ENCODE assay signal across 9 mouse cellular contexts in the genomic region with DNA sequence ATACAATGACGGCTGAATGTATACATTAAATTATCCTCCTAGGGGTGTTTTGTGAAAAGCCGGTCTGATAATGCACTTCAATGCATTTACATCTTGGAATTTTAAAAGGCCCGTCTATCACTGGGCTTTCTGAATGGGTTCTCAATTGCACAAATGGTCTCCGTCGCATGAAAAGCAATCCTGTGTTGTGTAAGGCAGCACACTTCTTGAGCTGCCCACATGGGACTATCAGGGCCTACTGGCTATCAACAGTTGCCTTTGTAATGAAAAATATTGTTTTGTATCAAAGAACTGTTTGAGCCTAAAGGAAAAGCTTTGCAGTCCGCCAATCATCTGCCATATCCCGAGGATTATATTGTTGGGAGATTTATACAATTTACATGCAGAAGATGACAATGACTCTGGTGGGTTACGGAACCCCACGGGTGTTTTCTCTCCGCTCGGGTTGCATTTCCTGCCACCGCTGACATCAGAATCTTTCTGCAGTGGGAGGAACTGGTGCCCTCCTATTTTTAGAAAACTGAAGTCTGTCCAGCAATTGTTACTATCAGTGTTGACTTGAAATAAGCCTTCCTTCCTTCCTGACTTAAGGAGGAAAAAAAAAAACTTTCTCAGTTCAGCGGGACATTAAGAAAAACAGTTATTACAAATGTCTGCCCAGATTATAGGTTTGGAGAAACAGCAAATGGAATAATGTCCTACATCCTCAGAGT.
DNase-seq lines count a peak whose midpoint lies in the region; ATAC-seq and TF ChIP-seq lines count a peak whose summit lies in the region.
"Had no signal": no experiment of that assay in that cellular context is flagged by ENCODE, and none has a peak within 500 bp of the region (broad histone marks: within the 10 kb centered on the region; RNA-seq: fewer than 3 reads in every experiment).

No protein-coding gene starts in this region.

- no peak for TF ChIP-seq POLR2A in liver, adult 2 months (IDR thresholded peaks at IDR 0.05; ENCODE audit: extremely low read depth, insufficient read depth, low read length)

- no peaks in the 10 kb centered on the region for H3K9me3 ChIP-seq in liver, embryonic 12.5 days (replicated peaks)
- no peaks in the 10 kb centered on the region for H3K9me3 ChIP-seq in heart, postnatal 0 days (replicated peaks; ENCODE audit: control insufficient read depth, low read length)
- H3K9me3 ChIP-seq in liver, postnatal 0 days (ENCODE audit: low read length), result no peaks in the 10 kb centered on the region
- no peaks in the 10 kb centered on the region for H3K9me3 ChIP-seq in stomach, embryonic 16.5 days (replicated peaks; ENCODE audit: control insufficient read depth, low read length)

- 0 out of 2 replicates have a peak, but pooled peaks have one; percentile 38 for TF ChIP-seq EP300 in heart, postnatal 0 days (IDR thresholded peaks at IDR 0.05; ENCODE audit: low read depth)
- peak; percentile 43; the same call in 1 of the 2 replicates for TF ChIP-seq EP300 in liver, postnatal 0 days (IDR thresholded peaks at IDR 0.05; ENCODE audit: low read depth)

- H3K4me1 ChIP-seq in liver, adult 2 months (ENCODE audit: control insufficient read depth, insufficient read depth, low read length), result no peaks in the 10 kb centered on the region
- H3K4me1 ChIP-seq in liver, embryonic 12.5 days, result no peaks in the 10 kb centered on the region
- H3K4me1 ChIP-seq in heart, postnatal 0 days (ENCODE audit: control insufficient read depth, insufficient read depth), result peaks cover 17% of the 10 kb centered on the region
- no peaks in the 10 kb centered on the region for H3K4me1 ChIP-seq in liver, postnatal 0 days (ENCODE audit: insufficient read depth)
- H3K4me1 ChIP-seq in stomach, embryonic 16.5 days (ENCODE audit: control insufficient read depth, insufficient read depth, low read length), result 0 out of 2 replicates have a peak, but pooled peaks cover 5% of the 10 kb centered on the region

- H3K4me2 ChIP-seq in liver, embryonic 12.5 days, result no peak overlapping the region; the same call in 1 of the 2 replicates
- peak overlapping the region; percentile 48 for H3K4me2 ChIP-seq in heart, postnatal 0 days (ENCODE audit: low read depth, low read length)
- peak overlapping the region; percentile 56 for H3K4me2 ChIP-seq in liver, postnatal 0 days (ENCODE audit: low read depth, low read length)
- peak overlapping the region; percentile 21; the same call in 1 of the 2 replicates for H3K4me2 ChIP-seq in stomach, embryonic 16.5 days (ENCODE audit: low read depth, low read length)

- 68% methylated on average over 13 of the region's 13 CpGs for WGBS in liver, adult 2 months
- WGBS in liver, embryonic 12.5 days (ENCODE audit: insufficient replicate concordance), result 33% methylated on average over 13 of the region's 13 CpGs
- WGBS in heart, postnatal 0 days, result 20% methylated on average over 13 of the region's 13 CpGs
- WGBS in liver, postnatal 0 days (ENCODE audit: insufficient replicate concordance), result 32% methylated on average over 13 of the region's 13 CpGs
- 44% methylated on average over 13 of the region's 13 CpGs for WGBS in stomach, embryonic 16.5 days

- no peak for ATAC-seq in liver, embryonic 12.5 days
- peak; percentile 58 for ATAC-seq in heart, postnatal 0 days (ENCODE audit: insufficient read depth, low read depth)
- ATAC-seq in liver, postnatal 0 days, result no peak
- ATAC-seq in stomach, embryonic 16.5 days (ENCODE audit: insufficient read depth, low FRiP score), result no peak

- H3K79me2 ChIP-seq in liver, adult 2 months (ENCODE audit: control insufficient read depth, insufficient read depth, low read length), result no peaks in the 10 kb centered on the region

- peak; percentile 23 for DNase-seq in liver, adult 2 months (ENCODE audit: extremely low read depth, low read depth, low spot score)
- peak; percentile 68 for DNase-seq in heart, postnatal 0 days (ENCODE audit: low spot score)
- no peak for DNase-seq in liver, postnatal 0 days
- DNase-seq in layer of hippocampus, adult 2 months (ENCODE audit: low spot score in 2 of 2), result no peak
- no peak for DNase-seq in cerebellum, postnatal 10 days
- no peak for DNase-seq in gastrocnemius, postnatal 4 days (ENCODE audit: low spot score in 2 of 2)
- DNase-seq: cerebellum, adult 9-11 months had no signal

- H3K27me3 ChIP-seq in liver, adult 2 months (ENCODE audit: control insufficient read depth, insufficient read depth, low read length), result no peaks in the 10 kb centered on the region
- H3K27me3 ChIP-seq in liver, embryonic 12.5 days (replicated peaks), result no peaks in the 10 kb centered on the region
- H3K27me3 ChIP-seq in heart, postnatal 0 days (ENCODE audit: control insufficient read depth, insufficient read depth, low read length), result no peaks in the 10 kb centered on the region
- no peaks in the 10 kb centered on the region for H3K27me3 ChIP-seq in liver, postnatal 0 days (ENCODE audit: insufficient read depth, low read length)
- no peaks in the 10 kb centered on the region for H3K27me3 ChIP-seq in stomach, embryonic 16.5 days (ENCODE audit: control insufficient read depth, insufficient read depth, low read length)

- TF ChIP-seq CTCF in liver, adult 2 months (IDR thresholded peaks at IDR 0.05; ENCODE audit: low read depth, low read length), result no peak
- TF ChIP-seq CTCF in heart, postnatal 0 days (IDR thresholded peaks at IDR 0.05; ENCODE audit: low read depth), result no peak
- no peak for TF ChIP-seq CTCF in liver, postnatal 0 days (IDR thresholded peaks at IDR 0.05; ENCODE audit: low read depth)
- no peak for TF ChIP-seq CTCF in layer of hippocampus, adult 2 months (conservative IDR thresholded peaks at IDR 0.05)

- H3K4me3 ChIP-seq in liver, adult 2 months (ENCODE audit: insufficient read depth, low read depth, low read length), result no peak overlapping the region
- H3K4me3 ChIP-seq in liver, embryonic 12.5 days, result no peak overlapping the region
- peak overlapping the region; percentile 21 for H3K4me3 ChIP-seq in heart, postnatal 0 days (ENCODE audit: low read depth, low read length)
- H3K4me3 ChIP-seq in liver, postnatal 0 days (ENCODE audit: low read depth, low read length), result 0 out of 2 replicates have a peak overlapping the region, but pooled peaks have one; percentile 10
- H3K4me3 ChIP-seq in stomach, embryonic 16.5 days (replicated peaks; ENCODE audit: low read length), result no peak overlapping the region
- no peak overlapping the region for H3K4me3 ChIP-seq in layer of hippocampus, adult 2 months

- H3K9ac ChIP-seq in liver, adult 2 months (ENCODE audit: low read depth, low read length), result no peak overlapping the region
- H3K9ac ChIP-seq in liver, embryonic 12.5 days, result no peak overlapping the region
- H3K9ac ChIP-seq in heart, postnatal 0 days (replicated peaks; ENCODE audit: low read depth, low read length), result no peak overlapping the region
- no peak overlapping the region for H3K9ac ChIP-seq in liver, postnatal 0 days (replicated peaks)
- H3K9ac ChIP-seq in stomach, embryonic 16.5 days (ENCODE audit: low read length), result no peak overlapping the region

- no peaks in the 10 kb centered on the region for H3K36me3 ChIP-seq in liver, adult 2 months (ENCODE audit: control insufficient read depth, insufficient read depth, low read length)
- H3K36me3 ChIP-seq in liver, embryonic 12.5 days, result no peaks in the 10 kb centered on the region
- H3K36me3 ChIP-seq in heart, postnatal 0 days (replicated peaks; ENCODE audit: control insufficient read depth, insufficient read depth, low read length), result no peaks in the 10 kb centered on the region
- H3K36me3 ChIP-seq in liver, postnatal 0 days (replicated peaks; ENCODE audit: insufficient read depth, low read length), result no peaks in the 10 kb centered on the region
- H3K36me3 ChIP-seq in stomach, embryonic 16.5 days (ENCODE audit: control insufficient read depth, insufficient read depth, low read length), result no peaks in the 10 kb centered on the region

- peak overlapping the region; percentile 44 for H3K27ac ChIP-seq in liver, adult 2 months (replicated peaks; ENCODE audit: insufficient read depth, low read depth, low read length)
- H3K27ac ChIP-seq in liver, embryonic 12.5 days, result no peak overlapping the region
- H3K27ac ChIP-seq in heart, postnatal 0 days (ENCODE audit: low read depth), result peak overlapping the region; percentile 60
- peak overlapping the region; percentile 48; the same call in 1 of the 2 replicates for H3K27ac ChIP-seq in liver, postnatal 0 days (ENCODE audit: low read depth)
- H3K27ac ChIP-seq in stomach, embryonic 16.5 days (ENCODE audit: low read length), result peak overlapping the region; percentile 32; the same call in 1 of the 2 replicates
- H3K27ac ChIP-seq in layer of hippocampus, adult 2 months, result no peak overlapping the region

Comparison
In these comparisons a context has a peak if more than half of its experiments do, and no peak if none do; other contexts are left out.
1. DNase-seq: peak in liver, adult 2 months (single experiment) and heart, postnatal 0 days (single experiment); none in liver, postnatal 0 days (single experiment), layer of hippocampus, adult 2 months (0 of 2), cerebellum, postnatal 10 days (0 of 2) and gastrocnemius, postnatal 4 days (0 of 2).
2. H3K27ac ChIP-seq: peak in liver, adult 2 months (single experiment), heart, postnatal 0 days (single experiment), liver, postnatal 0 days (single experiment) and stomach, embryonic 16.5 days (single experiment); none in liver, embryonic 12.5 days (single experiment) and layer of hippocampus, adult 2 months (single experiment).
3. H3K4me3 ChIP-seq: peak in heart, postnatal 0 days (single experiment) and liver, postnatal 0 days (single experiment); none in liver, adult 2 months (single experiment), liver, embryonic 12.5 days (single experiment), stomach, embryonic 16.5 days (single experiment) and layer of hippocampus, adult 2 months (single experiment).